Mouse (Mus musculus) embryonic fibroblast, embryonic 13.5 days (primary cell): Measurements from ENCODE around the gene Plekha7. TPM values are rescaled to one million over a fixed set of nuclear protein-coding genes. Genes with fewer than 3 reads are reported as not detected.
"Not testable (repeated sequence)": the region's sequence is repeated elsewhere in the genome, so short reads cannot be mapped to it uniquely, and the experiment has no call there.

ENCODE experiments used
- H3K27ac ChIP-seq: 2 replicates; pipeline ENCODE4 v1.5.1; 2012; ENCODE audit warnings: low read length, control low read depth, inconsistent platforms; ENCODE audit not compliant: insufficient read depth
- H3K4me1 ChIP-seq: 2 replicates; pipeline ENCODE4 v1.6.1; 2011; ENCODE audit warnings: low read length; ENCODE audit not compliant: control insufficient read depth, insufficient read depth
- H3K4me3 ChIP-seq: 2 replicates; pipeline ENCODE4 v1.5.1; 2011; ENCODE audit warnings: mild to moderate bottlenecking, control low read depth, low read length; ENCODE audit not compliant: insufficient read depth
- CTCF ChIP-seq: IDR thresholded peaks from 2 replicates; pipeline ENCODE4 v1.5.1; 2011; ENCODE audit warnings: mild to moderate bottlenecking, control low read depth, low read length, moderate library complexity, borderline replicate concordance; ENCODE audit not compliant: insufficient read depth
- POLR2A ChIP-seq: IDR thresholded peaks from 2 replicates; pipeline ENCODE4 v1.6.1; 2011; ENCODE audit warnings: low read depth, mild to moderate bottlenecking, control low read depth, low read length, moderate library complexity
- polyA plus RNA-seq: library from polyadenylated mRNA; stranded (reverse); fragments of >200 nt; gene quantifications from 2 replicates; pipeline ENCODE4 v1.2.4, GENCODE M21; 2011; ENCODE audit warnings: low read depth; ENCODE audit not compliant: missing spikeins, insufficient read length

Gene Plekha7
- polyA plus RNA-seq, 1 experiment = 5.8 TPM

DNA sequence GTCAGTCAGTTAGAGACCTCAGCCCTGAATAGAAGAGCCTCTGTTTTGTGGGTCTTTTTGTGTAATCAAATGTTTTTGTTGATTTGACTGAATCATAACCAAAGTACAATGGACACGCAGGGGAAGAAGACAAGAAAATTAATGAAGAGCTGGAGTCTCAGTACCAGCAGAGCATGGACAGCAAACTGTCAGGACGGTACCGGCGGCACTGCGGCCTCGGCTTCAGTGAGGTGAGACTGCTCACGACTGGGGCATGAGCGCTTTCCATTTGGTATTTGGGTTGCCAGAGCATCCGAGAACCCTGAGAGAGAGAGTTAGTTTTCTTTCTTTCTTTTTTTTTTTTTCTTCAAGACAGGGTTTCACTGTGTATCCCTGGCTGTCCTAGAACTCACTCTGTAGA is 205.1 kb downstream of the Plekha7 start:
- peaks cover 2% of the 10 kb centered on the region; the same call in 1 of the 2 replicates for H3K4me1 ChIP-seq
- H3K4me3 ChIP-seq = no peak overlapping the region
- no peak for TF ChIP-seq POLR2A
- no peak overlapping the region for H3K27ac ChIP-seq

DNA sequence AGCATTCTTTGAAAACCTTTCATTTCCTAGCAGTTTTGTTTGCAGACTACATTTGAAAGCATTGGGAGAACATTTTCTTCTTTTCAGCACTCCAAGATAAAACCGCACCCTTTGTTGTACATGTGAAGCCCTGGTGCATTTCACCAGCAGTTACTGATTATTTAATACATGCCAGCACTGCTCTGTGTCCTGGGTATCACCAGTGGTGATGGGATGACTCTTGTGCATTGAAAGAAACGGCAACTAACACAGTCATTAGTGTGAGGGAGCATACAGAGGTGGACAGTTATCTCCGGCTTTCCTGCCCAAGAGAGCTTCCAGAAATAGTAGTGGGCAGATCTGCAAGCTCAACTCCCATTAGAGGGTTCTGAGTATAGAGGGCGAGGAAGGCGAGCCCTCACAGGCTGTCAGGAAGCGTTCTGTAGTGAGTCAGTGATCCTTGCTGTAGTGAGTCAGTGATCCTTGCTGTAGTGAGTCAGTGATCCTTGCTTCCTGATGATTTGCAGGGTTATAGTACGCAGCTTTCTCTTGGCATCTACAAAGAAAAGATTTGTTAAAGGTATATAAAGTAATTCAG is 208.1 kb downstream of the Plekha7 start:
- Histone ChIP-seq H3K4me3 (no peak overlapping the region), H3K27ac (peak overlapping the region; percentile 59), H3K4me1 (peaks cover 2% of the 10 kb centered on the region)
- no peak for TF ChIP-seq CTCF
- TF ChIP-seq POLR2A = no peak

DNA sequence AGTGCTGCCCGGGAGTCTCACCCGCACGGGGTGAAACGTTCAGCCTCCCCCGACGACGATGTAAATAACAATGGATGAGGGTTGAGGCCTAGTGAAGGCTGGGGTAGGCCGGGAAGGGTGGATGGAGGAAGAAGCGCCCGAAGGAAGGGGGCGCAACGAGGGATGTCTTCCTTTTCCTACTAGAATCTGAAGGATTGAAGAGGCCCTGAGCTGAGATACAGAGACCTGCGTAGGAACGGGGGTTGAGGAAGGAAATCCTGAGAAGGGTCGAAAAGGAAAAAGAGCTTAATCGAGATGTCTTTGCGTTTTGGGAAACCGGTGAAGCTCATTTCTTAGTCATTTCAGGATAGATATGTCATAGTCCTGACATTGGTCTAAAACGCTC is 214.7 kb downstream of the Plekha7 start:
- Histone ChIP-seq H3K27ac (peak overlapping the region; percentile 53), H3K4me1 (no peaks in the 10 kb centered on the region; the same call in 1 of the 2 replicates), H3K4me3 (peak overlapping the region; percentile 56)
- TF ChIP-seq CTCF = no peak
- TF ChIP-seq POLR2A = no peak

DNA sequence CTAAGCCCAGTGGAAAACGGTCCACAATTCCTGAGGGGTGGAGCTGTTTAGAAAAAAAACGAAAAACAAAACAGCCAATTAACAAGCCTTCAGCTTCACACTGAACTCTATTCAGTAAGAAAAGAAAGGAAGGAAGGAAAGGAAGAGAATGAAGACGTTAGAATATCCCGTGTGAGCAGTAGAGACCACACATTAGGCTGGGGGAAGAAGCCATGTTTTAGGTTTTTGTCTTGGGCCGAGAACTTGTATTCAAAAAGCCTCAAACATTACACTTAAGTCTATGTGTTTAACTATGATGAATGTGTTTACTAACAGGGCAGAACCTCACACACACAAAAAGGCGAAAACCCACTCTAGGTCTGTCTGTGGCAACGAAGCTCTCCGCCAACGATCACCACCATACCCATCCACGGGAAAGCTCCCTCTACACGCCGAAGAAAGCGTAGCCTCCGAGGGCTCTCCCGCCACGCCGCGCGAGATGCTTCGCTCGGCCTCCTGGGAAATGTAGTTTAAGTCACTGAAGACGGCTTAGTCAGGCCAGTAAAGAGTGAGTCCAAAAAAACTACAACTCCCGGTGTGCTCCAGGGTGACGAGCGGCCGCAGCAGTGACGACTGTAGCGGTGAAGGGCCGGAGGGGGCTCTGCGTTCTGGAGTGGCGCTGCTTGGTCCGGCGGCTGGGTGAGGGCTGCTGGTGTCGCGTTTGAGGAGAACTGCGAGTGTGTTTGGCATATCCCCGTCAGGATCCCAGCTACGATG is 215.3 kb downstream of the Plekha7 start:
- Histone ChIP-seq H3K4me1 (no peaks in the 10 kb centered on the region; the same call in 1 of the 2 replicates), H3K27ac (peak overlapping the region; percentile 53), H3K4me3 (peak overlapping the region; percentile 56)
- TF ChIP-seq POLR2A = peak; percentile 96
- TF ChIP-seq CTCF = 0 out of 2 replicates have a peak, but pooled peaks have one; percentile 4

DNA sequence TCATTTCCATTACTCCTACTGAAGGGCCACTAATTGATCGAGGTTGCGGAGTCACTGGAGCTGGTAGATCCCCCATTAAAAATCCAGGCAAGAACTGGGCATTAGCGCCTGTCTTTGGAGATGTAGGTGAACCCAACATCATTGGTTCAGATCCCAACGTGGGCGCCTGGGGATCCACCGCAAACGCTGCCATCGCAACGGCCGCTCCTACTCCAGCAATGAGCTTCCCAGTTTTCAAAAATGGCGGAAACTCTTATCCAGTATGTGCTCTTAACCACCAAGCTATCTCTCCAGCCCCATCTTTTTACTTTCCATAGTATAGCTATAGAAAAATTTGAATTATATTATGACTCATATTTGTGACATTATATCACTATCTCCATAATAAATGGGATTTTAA is 223.8 kb downstream of the Plekha7 start, which contains the start of gene Gm4353:
Gene Gm4353, minus strand, starts transcription at position 270 of the 400 bp plus-strand sequence.
- not testable (repeated sequence) for H3K27ac ChIP-seq, H3K4me3 ChIP-seq, H3K4me1 ChIP-seq

Other genes with a start within 250 kb of the Plekha7 start
- gene Gm4353, start 223.7 kb downstream of the Plekha7 start, polyA plus RNA-seq = 0.98 TPM in 1 of 2 replicates, not detected in the other
- gene Rps13, start 25.8 kb upstream of the Plekha7 start, polyA plus RNA-seq = 289 and 566 TPM in 2 replicates
- 48.3 and 57.1 TPM in 2 replicates for gene Pik3c2a, start 135.1 kb upstream of the Plekha7 start, polyA plus RNA-seq
- 39.8 and 44.0 TPM in 2 replicates for gene Nucb2, start 196.0 kb upstream of the Plekha7 start, polyA plus RNA-seq